Mouse (Mus musculus) CH12.LX (cell line): ENCODE data around the gene Fkbp15. TPM values are rescaled to one million over a fixed set of nuclear protein-coding genes. Genes with fewer than 3 reads are reported as not detected.

ENCODE experiments used
- DNase-seq: peaks from one replicate; pipeline ENCODE4 v3.0.0-alpha.2; 2013; ENCODE audit errors: extremely low read depth
- H3K27ac ChIP-seq: 2 replicates; pipeline ENCODE4 v1.5.1; 2012; ENCODE audit warnings: low read depth, mild to moderate bottlenecking, control low read depth, moderate library complexity; ENCODE audit not compliant: insufficient read depth
- H3K27me3 ChIP-seq: replicated peaks from 2 replicates; pipeline ENCODE3; 2012; ENCODE audit warnings: inconsistent platforms
- H3K36me3 ChIP-seq, 2 experiments: replicated peaks in 1 of 2; 2 replicates each; pipeline versions ENCODE3 to v1.6.1; 2012; ENCODE audit warnings: inconsistent platforms in 1 of 2, low read length in 1 of 2, mild to moderate bottlenecking in 1 of 2, mixed read lengths in 1 of 2, moderate library complexity in 1 of 2; ENCODE audit not compliant: control insufficient read depth in 1 of 2, insufficient read depth in 1 of 2
- H3K4me1 ChIP-seq, 2 experiments: 2 replicates each; pipeline ENCODE4 v1.6.1; 2012; ENCODE audit warnings: inconsistent platforms in 1 of 2, moderate library complexity in 1 of 2; ENCODE audit not compliant: insufficient read depth in 2 of 2, control insufficient read depth in 1 of 2
- H3K4me2 ChIP-seq: 2 replicates; pipeline ENCODE4 v1.6.1; 2012; ENCODE audit warnings: low read depth, mild to moderate bottlenecking, control low read depth; ENCODE audit not compliant: poor library complexity, insufficient read depth, severe bottlenecking
- H3K4me3 ChIP-seq, 3 experiments: fragments of 150-350 bp in 1 of 3; sonication (generic) in 1 of 3; replicated peaks in 1 of 3; 2 replicates each; pipeline versions ENCODE3 to v1.5.1; 2011 to 2012; ENCODE audit warnings: low read depth in 2 of 3, low read length in 2 of 3, mild to moderate bottlenecking in 2 of 3, moderate library complexity in 2 of 3, control low read depth in 1 of 3, improper control_type of control experiment in 1 of 3, inconsistent platforms in 1 of 3, mixed read lengths in 1 of 3; ENCODE audit not compliant: poor library complexity in 1 of 3
- H3K79me2 ChIP-seq: replicated peaks from 2 replicates; pipeline ENCODE4 v1.6.1; 2012; ENCODE audit warnings: mild to moderate bottlenecking, moderate library complexity; ENCODE audit not compliant: control insufficient read depth, poor library complexity, insufficient read depth, severe bottlenecking; ENCODE audit errors: extremely low read depth
- H3K9ac ChIP-seq: 2 replicates; pipeline ENCODE4 v1.6.1; 2012; ENCODE audit warnings: low read depth, mild to moderate bottlenecking, control low read depth, moderate library complexity; ENCODE audit not compliant: insufficient read depth
- H3K9me3 ChIP-seq: replicated peaks from 2 replicates; pipeline ENCODE3; 2012; ENCODE audit warnings: low read length, inconsistent platforms, mixed read lengths
- BHLHE40 ChIP-seq: IDR thresholded peaks from 2 replicates; pipeline ENCODE4 v1.6.1; 2011; ENCODE audit warnings: mild to moderate bottlenecking, low read depth, low read length, improper control_type of control experiment
- CHD1 ChIP-seq: IDR thresholded peaks from 2 replicates; pipeline ENCODE4 v1.6.1; 2012; ENCODE audit warnings: low read depth, low read length, improper control_type of control experiment, inconsistent platforms
- CTCF ChIP-seq, 2 experiments: IDR thresholded peaks in 1 of 2; conservative IDR thresholded peaks in 1 of 2; 2 replicates each; pipeline ENCODE4 v1.5.1; 2011 to 2012; ENCODE audit warnings: low read depth in 2 of 2, low read length in 2 of 2, improper control_type of control experiment in 1 of 2, inconsistent platforms in 1 of 2, mild to moderate bottlenecking in 1 of 2, moderate library complexity in 1 of 2
- E2F4 ChIP-seq: IDR thresholded peaks from 2 replicates; pipeline ENCODE4 v1.6.1; 2011; ENCODE audit warnings: low read depth, low read length, improper control_type of control experiment; ENCODE audit not compliant: insufficient replicate concordance
- ELF1 ChIP-seq: IDR thresholded peaks from 2 replicates; pipeline ENCODE4 v1.6.1; 2014; ENCODE audit warnings: low read depth, mild to moderate bottlenecking, inconsistent platforms, low read length, improper control_type of control experiment
- EP300 ChIP-seq: IDR thresholded peaks from 2 replicates; pipeline ENCODE4 v1.6.1; 2011; ENCODE audit warnings: low read length, improper control_type of control experiment
- ETS1 ChIP-seq: conservative IDR thresholded peaks from 2 replicates; pipeline ENCODE4 v1.6.1; 2012; ENCODE audit warnings: low read depth, mild to moderate bottlenecking, inconsistent platforms, low read length, improper control_type of control experiment, moderate library complexity
- HCFC1 ChIP-seq: IDR thresholded peaks from 2 replicates; pipeline ENCODE4 v1.6.1; 2012; ENCODE audit warnings: low read depth, mild to moderate bottlenecking, inconsistent platforms, low read length, improper control_type of control experiment
- IRF4 ChIP-seq: IDR thresholded peaks from 2 replicates; pipeline ENCODE4 v1.6.1; 2014; ENCODE audit warnings: low read depth, mild to moderate bottlenecking, inconsistent platforms, low read length, improper control_type of control experiment
- JUN ChIP-seq: IDR thresholded peaks from 2 replicates; pipeline ENCODE4 v1.6.1; 2011; ENCODE audit warnings: low read depth, mild to moderate bottlenecking, low read length, improper control_type of control experiment, moderate library complexity; ENCODE audit not compliant: insufficient read depth
- JUND ChIP-seq: conservative IDR thresholded peaks from 2 replicates; pipeline ENCODE4 v1.6.1; 2011; ENCODE audit warnings: low read depth, low read length, improper control_type of control experiment
- KAT2A ChIP-seq: IDR thresholded peaks from 2 replicates; pipeline ENCODE4 v1.6.1; 2012; ENCODE audit warnings: low read length, improper control_type of control experiment, inconsistent platforms; ENCODE audit not compliant: insufficient replicate concordance
- MAFK ChIP-seq: IDR thresholded peaks from 2 replicates; pipeline ENCODE4 v1.6.1; 2011; ENCODE audit warnings: low read length, improper control_type of control experiment; ENCODE audit not compliant: insufficient replicate concordance
- MAX ChIP-seq: IDR thresholded peaks from 2 replicates; pipeline ENCODE4 v1.6.1; 2011; ENCODE audit warnings: low read length, improper control_type of control experiment
- NRF1 ChIP-seq: IDR thresholded peaks from 2 replicates; pipeline ENCODE4 v1.6.1; 2014; ENCODE audit warnings: low read depth, mild to moderate bottlenecking, inconsistent platforms, low read length, improper control_type of control experiment, moderate library complexity
- PAX5 ChIP-seq: IDR thresholded peaks from 2 replicates; pipeline ENCODE4 v1.6.1; 2012; ENCODE audit warnings: low read length, inconsistent platforms, mixed read lengths
- POLR2A ChIP-seq: IDR thresholded peaks from 2 replicates; pipeline ENCODE4 v1.6.1; 2011; ENCODE audit warnings: low read depth, mild to moderate bottlenecking, improper control_type of control experiment, low read length
- TBP ChIP-seq: conservative IDR thresholded peaks from 2 replicates; pipeline ENCODE4 v1.6.1; 2011; ENCODE audit warnings: low read depth, low read length, improper control_type of control experiment
- USF1 ChIP-seq: IDR thresholded peaks from 2 replicates; pipeline ENCODE4 v1.6.1; 2014; ENCODE audit warnings: low read depth, mild to moderate bottlenecking, inconsistent platforms, low read length, improper control_type of control experiment
- USF2 ChIP-seq: conservative IDR thresholded peaks from 2 replicates; pipeline ENCODE4 v1.6.1; 2011; ENCODE audit warnings: low read depth, low read length, improper control_type of control experiment
- ZC3H11A ChIP-seq: IDR thresholded peaks from 2 replicates; pipeline ENCODE4 v1.6.1; 2012; ENCODE audit warnings: low read depth, mild to moderate bottlenecking, inconsistent platforms, low read length, improper control_type of control experiment
- ZKSCAN1 ChIP-seq: IDR thresholded peaks from 2 replicates; pipeline ENCODE4 v1.6.1; 2012; ENCODE audit warnings: low read depth, inconsistent platforms, low read length, improper control_type of control experiment, borderline replicate concordance
- ZMIZ1 ChIP-seq: IDR thresholded peaks from 2 replicates; pipeline ENCODE4 v1.6.1; 2012; ENCODE audit warnings: low read depth, mild to moderate bottlenecking, inconsistent platforms, low read length, improper control_type of control experiment
- dilution Hi-C: fragments of 300-500 bp; cut with MboI; formaldehyde crosslinking; loops from 2 replicates; pipeline ENCODE4 v1.14.3; 2020; ENCODE audit warnings: low sequenced_read_pairs; ENCODE audit not compliant: extremely low pct_unique_long_range_greater_than_20kb, extremely low pct_ligation_motif_present
- in situ Hi-C: fragments of 300-500 bp; cut with MboI; formaldehyde crosslinking; loops from 3 replicates; pipeline ENCODE4 v1.14.3; 2019; ENCODE audit warnings: low sequenced_read_pairs, low pct_ligation_motif_present, low pct_unique_long_range_greater_than_20kb, mixed read lengths
- polyA plus RNA-seq: library from polyadenylated mRNA; unstranded; fragments of >175 nt; gene quantifications from 2 replicates; pipeline ENCODE4 v1.2.1, GENCODE M21; 2012; ENCODE audit warnings: low read depth; ENCODE audit not compliant: insufficient read length
- total RNA-seq, 2 experiments: library from RNA; depleted of rRNA; stranded (reverse); fragments of 300-350 nt in 1 of 2; fragments of >200 nt in 1 of 2; gene quantifications; 2 replicates each; pipeline ENCODE4 v1.2.3; 2012 to 2014

Gene Fkbp15
- total and polyA plus RNA-seq, 3 experiments = 24.0 to 35.1 (median 30.4) TPM

- in situ Hi-C loops = no loop called here
- no peaks in the 10 kb centered on the region for H3K79me2 ChIP-seq
- TF ChIP-seq CTCF (conservative IDR thresholded peaks at IDR 0.05 in 1 of 2, IDR thresholded peaks at IDR 0.05 in 1 of 2; ENCODE audit: low read depth in 2 of 2, low read length in 2 of 2) (no peak), USF1 (no peak), KAT2A (no peak), POLR2A (no peak), HCFC1 (no peak), ZMIZ1 (no peak), TBP (no peak), JUND (no peak), JUN (no peak), USF2 (no peak), ZC3H11A (no peak), PAX5 (no peak), ZKSCAN1 (no peak), ELF1 (no peak), IRF4 (no peak), MAX (no peak)
- H3K9ac ChIP-seq = no peak overlapping the region
- H3K27ac ChIP-seq = no peak overlapping the region
- no peaks in the 10 kb centered on the region for H3K36me3 ChIP-seq
- peaks cover 0 to 15% of the 10 kb centered on the region in 2 experiments; a peak in 2 of 4 replicates for H3K4me1 ChIP-seq
- H3K9me3 ChIP-seq = no peaks in the 10 kb centered on the region
- no peak for DNase-seq
- no peak overlapping the region for H3K4me2 ChIP-seq
- no peak overlapping the region for H3K4me3 ChIP-seq
- dilution Hi-C loops = no loop called here
- no peaks in the 10 kb centered on the region for H3K27me3 ChIP-seq
These were observed 105.8 kb downstream of the Fkbp15 start for GRCm38 (mm10) chr4:62254551-62254950.

- Histone ChIP-seq H3K27ac (no peak overlapping the region), H3K9ac (no peak overlapping the region), H3K4me3 (no peak overlapping the region), H3K27me3 (no peaks in the 10 kb centered on the region), H3K79me2 (no peaks in the 10 kb centered on the region), H3K36me3 (no peaks in the 10 kb centered on the region), H3K4me2 (no peak overlapping the region), H3K9me3 (no peaks in the 10 kb centered on the region), H3K4me1 (peaks cover 16 to 43% of the 10 kb centered on the region in 2 experiments)
- in situ Hi-C loops (no loop called here), dilution Hi-C loops (no loop called here)
- DNase-seq = no peak
- TF ChIP-seq USF2 (no peak), E2F4 (no peak), BHLHE40 (no peak), ZMIZ1 (no peak), ETS1 (no peak), EP300 (no peak), MAFK (no peak), JUND (no peak), NRF1 (no peak), CHD1 (no peak), JUN (no peak)
These were observed 108.6 kb downstream of the Fkbp15 start for GRCm38 (mm10) chr4:62251776-62252175.
